Mouse (Mus musculus): ENCODE measurements around the gene Atf5.
A peak's percentile ranks its signal among the peaks of the same experiment; 100 is the strongest.

GRCm38 (mm10) chr7:44857042-44857552, 40.6 kb upstream of the Atf5 start, which contains the start of gene Pnkp:
- TF ChIP-seq CHD2 (IDR thresholded peaks at IDR 0.05; ENCODE audit: low read depth, low read length) (no peak), ZNF384 (IDR thresholded peaks at IDR 0.05; ENCODE audit: low read depth, low read length) (no peak), MAFK (IDR thresholded peaks at IDR 0.05; ENCODE audit: insufficient read depth, low read depth, low read length) (0 out of 2 replicates have a peak, but pooled peaks have one; percentile 4)

Data from ES-E14 (cell line).